In the genomic region with DNA sequence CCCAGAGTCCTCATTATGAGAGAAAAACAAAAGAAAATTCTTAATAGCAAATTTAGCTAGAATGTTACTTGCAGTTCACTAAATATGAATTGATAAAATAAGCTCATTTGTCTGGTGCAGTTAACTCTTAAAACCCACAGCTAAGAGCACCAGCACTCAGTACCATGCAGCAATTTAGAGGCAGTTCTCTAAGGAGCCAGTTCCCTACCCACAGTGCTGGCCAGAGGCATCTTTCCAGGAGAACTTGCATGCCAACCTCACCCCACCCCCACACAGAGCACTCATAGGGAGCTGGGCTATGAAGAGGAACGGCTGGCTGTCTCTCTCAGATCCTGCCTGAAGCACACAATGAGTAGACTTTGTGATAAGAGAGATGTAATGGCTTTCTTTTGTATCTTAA, we compare ENCODE assay signal across 10 mouse cellular contexts. TPM values are rescaled to one million over a fixed set of nuclear protein-coding genes. Genes with fewer than 3 reads are reported as not detected.
DNase-seq lines count a peak whose midpoint lies in the region; ATAC-seq lines count a peak whose summit lies in the region.
"Had no signal": no experiment of that assay in that cellular context is flagged by ENCODE, and none has a peak within 500 bp of the region (broad histone marks: within the 10 kb centered on the region; RNA-seq: fewer than 3 reads in every experiment).

No protein-coding gene starts in this region.

- H3K36me3 ChIP-seq in midbrain, embryonic 14.5 days (ENCODE audit: control insufficient read depth, insufficient read depth, low read length) = no peaks in the 10 kb centered on the region
- H3K36me3 ChIP-seq in midbrain, embryonic 11.5 days (ENCODE audit: control insufficient read depth, insufficient read depth, low read length) = no peaks in the 10 kb centered on the region
- H3K36me3 ChIP-seq in kidney, embryonic 16.5 days (ENCODE audit: insufficient read depth, low read length) = no peaks in the 10 kb centered on the region
- H3K36me3 ChIP-seq: heart, embryonic 15.5 days had no signal

- 6% methylated on average over 1 of the region's 1 CpGs for WGBS in midbrain, embryonic 14.5 days
- WGBS in midbrain, embryonic 11.5 days = 5% methylated on average over 1 of the region's 1 CpGs
- WGBS in kidney, embryonic 16.5 days = 31% methylated on average over 1 of the region's 1 CpGs

- H3K27me3 ChIP-seq in midbrain, embryonic 14.5 days (ENCODE audit: control insufficient read depth, insufficient read depth, low read length) = no peaks in the 10 kb centered on the region
- no peaks in the 10 kb centered on the region for H3K27me3 ChIP-seq in midbrain, embryonic 11.5 days (ENCODE audit: control insufficient read depth, insufficient read depth, low read length)
- no peaks in the 10 kb centered on the region for H3K27me3 ChIP-seq in kidney, embryonic 16.5 days (ENCODE audit: insufficient read depth, low read length)
- H3K27me3 ChIP-seq: heart, embryonic 15.5 days had no signal

- no peaks in the 10 kb centered on the region for H3K9me3 ChIP-seq in midbrain, embryonic 14.5 days (ENCODE audit: control insufficient read depth, low read length)
- no peaks in the 10 kb centered on the region for H3K9me3 ChIP-seq in midbrain, embryonic 11.5 days (ENCODE audit: control insufficient read depth, low read length)
- H3K9me3 ChIP-seq in kidney, embryonic 16.5 days (ENCODE audit: low read length) = no peaks in the 10 kb centered on the region
- H3K9me3 ChIP-seq: heart, embryonic 15.5 days had no signal

- DNase-seq in cerebellum, postnatal 36 days = peak; percentile 10
- DNase-seq in cerebellum, adult 8-10 months = no peak
- peak; percentile 47 for DNase-seq in midbrain, embryonic 14.5 days
- DNase-seq in midbrain, embryonic 11.5 days (ENCODE audit: low spot score, missing footprints) = no peak
- peak; percentile 45 to 67 for DNase-seq in layer of hippocampus, postnatal 10 days (ENCODE audit: low spot score in 2 of 2)
- DNase-seq in skeletal muscle tissue, adult 2 months (ENCODE audit: low read depth, low spot score) = peak; percentile 60
- DNase-seq in yolk sac, embryonic 10.5 days (ENCODE audit: low spot score) = no peak

- no peak overlapping the region for H3K9ac ChIP-seq in midbrain, embryonic 14.5 days (replicated peaks; ENCODE audit: low read length)
- no peak overlapping the region for H3K9ac ChIP-seq in midbrain, embryonic 11.5 days (ENCODE audit: low read length)
- H3K9ac ChIP-seq in kidney, embryonic 16.5 days (replicated peaks; ENCODE audit: low read length) = no peak overlapping the region
- H3K9ac ChIP-seq: heart, embryonic 15.5 days; liver, embryonic 14.5 days had no signal

- H3K4me3 ChIP-seq in midbrain, embryonic 14.5 days (replicated peaks; ENCODE audit: low read depth, low read length) = no peak overlapping the region
- H3K4me3 ChIP-seq in midbrain, embryonic 11.5 days (ENCODE audit: low read depth, low read length) = no peak overlapping the region
- no peak overlapping the region for H3K4me3 ChIP-seq in kidney, embryonic 16.5 days (ENCODE audit: low read length)
- H3K4me3 ChIP-seq: heart, embryonic 15.5 days had no signal

- no peak overlapping the region for H3K27ac ChIP-seq in midbrain, embryonic 14.5 days (replicated peaks; ENCODE audit: low read depth, low read length)
- H3K27ac ChIP-seq in midbrain, embryonic 11.5 days (ENCODE audit: low read depth, low read length) = no peak overlapping the region
- H3K27ac ChIP-seq in kidney, embryonic 16.5 days (ENCODE audit: low read length) = no peak overlapping the region
- H3K27ac ChIP-seq: heart, embryonic 15.5 days; liver, embryonic 14.5 days had no signal

- no peaks in the 10 kb centered on the region for H3K4me1 ChIP-seq in midbrain, embryonic 14.5 days (ENCODE audit: control insufficient read depth, insufficient read depth, low read length)
- H3K4me1 ChIP-seq in midbrain, embryonic 11.5 days (ENCODE audit: control insufficient read depth, insufficient read depth, low read length) = no peaks in the 10 kb centered on the region
- H3K4me1 ChIP-seq in kidney, embryonic 16.5 days (ENCODE audit: insufficient read depth, low read length) = no peaks in the 10 kb centered on the region
- H3K4me1 ChIP-seq: heart, embryonic 15.5 days had no signal

- no peak overlapping the region for H3K4me2 ChIP-seq in midbrain, embryonic 14.5 days (ENCODE audit: low read length)
- H3K4me2 ChIP-seq in midbrain, embryonic 11.5 days = no peak overlapping the region
- H3K4me2 ChIP-seq in kidney, embryonic 16.5 days (replicated peaks; ENCODE audit: low read depth, low read length) = no peak overlapping the region
- H3K4me2 ChIP-seq: heart, embryonic 15.5 days had no signal

- no peak for ATAC-seq in midbrain, embryonic 14.5 days (ENCODE audit: low FRiP score, low TSS enrichment)
- ATAC-seq in midbrain, embryonic 11.5 days (ENCODE audit: low FRiP score) = no peak
- ATAC-seq in kidney, embryonic 16.5 days (ENCODE audit: low FRiP score, low TSS enrichment) = no peak

RNA-seq across cellular contexts. Expression of a gene that starts 17.7 kb away (rescaled TPM):
- 0.04 and 0.16 TPM in 2 replicates for polyA plus RNA-seq in midbrain, embryonic 14.5 days (2014; fragmentation: Nextera tagmentation; extraction: Ambion mirVana)
- polyA plus RNA-seq in midbrain, embryonic 11.5 days (2014; fragmentation: Nextera tagmentation; extraction: Ambion mirVana) = not detected in 2 replicates
- total RNA-seq in layer of hippocampus, postnatal 10 days (2021) = under 1 TPM; 0.25 to 0.48 TPM
- polyA plus RNA-seq in kidney, embryonic 16.5 days (2015; fragmentation: Nextera tagmentation; extraction: Ambion mirVana) = not detected in 2 replicates
- polyA plus RNA-seq: liver, embryonic 14.5 days had no signal

RNA-seq across cellular contexts. Expression of a gene that starts 46.7 kb away (rescaled TPM):
- 0.08 and 0.14 TPM in 2 replicates for polyA plus RNA-seq in midbrain, embryonic 14.5 days (2014; fragmentation: Nextera tagmentation; extraction: Ambion mirVana)
- not detected in 2 replicates for polyA plus RNA-seq in midbrain, embryonic 11.5 days (2014; fragmentation: Nextera tagmentation; extraction: Ambion mirVana)
- under 1 TPM; 0.27 to 0.55 TPM for total RNA-seq in layer of hippocampus, postnatal 10 days (2021)
- 0.02 and 0.04 TPM in 2 replicates for polyA plus RNA-seq in kidney, embryonic 16.5 days (2015; fragmentation: Nextera tagmentation; extraction: Ambion mirVana)

Comparison
In these comparisons a context has a peak if more than half of its experiments do, and no peak if none do; other contexts are left out.
1. DNase-seq: peak in cerebellum, postnatal 36 days (2 of 2), midbrain, embryonic 14.5 days (single experiment), layer of hippocampus, postnatal 10 days (2 of 2) and skeletal muscle tissue, adult 2 months (single experiment); none in cerebellum, adult 8-10 months (single experiment), midbrain, embryonic 11.5 days (single experiment) and yolk sac, embryonic 10.5 days (single experiment).